Mouse (Mus musculus) cerebellum, postnatal 25 days (tissue): ENCODE data around the gene Tm9sf3.
"Not testable (repeated sequence)": the region's sequence is repeated elsewhere in the genome, so short reads cannot be mapped to it uniquely, and the experiment has no call there.

Source experiments
- DNase-seq, 2 experiments: peaks; one replicate each; pipeline ENCODE4 v3.0.0; 2021; ENCODE audit warnings: mixed read lengths in 2 of 2

Tm9sf3 gene

DNA sequence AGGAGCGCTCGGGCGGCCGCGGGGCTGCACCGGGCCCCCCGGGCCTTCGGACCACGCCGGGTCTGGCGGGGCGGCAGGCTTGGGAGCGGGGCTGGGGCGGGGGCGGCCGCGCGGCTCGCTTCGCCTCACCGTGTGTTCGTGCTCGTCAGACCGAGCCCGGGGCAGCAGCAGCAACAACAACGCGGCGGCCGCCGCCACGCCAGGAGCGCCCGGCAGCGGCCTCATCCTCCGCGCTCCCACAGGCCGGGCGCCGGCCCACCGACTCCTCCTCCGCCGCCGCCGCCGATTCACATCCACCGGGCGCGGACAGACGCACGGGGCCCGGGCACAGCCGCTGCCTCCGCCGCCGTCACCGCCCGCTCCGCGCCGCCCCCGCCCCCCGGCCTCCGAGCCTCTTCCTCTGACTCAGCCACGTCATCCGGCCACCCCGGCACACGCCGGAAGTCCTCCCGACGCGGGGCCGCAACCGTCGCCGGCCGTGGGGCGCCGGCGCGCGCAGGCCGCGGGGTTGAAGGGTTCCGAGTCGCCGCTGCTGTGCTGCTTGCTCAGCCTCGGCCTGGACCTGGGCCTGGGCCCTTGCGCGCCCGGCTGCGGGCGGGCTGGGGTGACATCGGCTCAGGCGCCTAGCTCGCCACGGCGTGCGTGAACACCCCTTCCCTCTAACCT lies at the start of gene Tm9sf3:
Gene Tm9sf3, minus strand, starts transcription at position 368 of the 666 bp plus-strand sequence.
- DNase-seq = peak; percentile 93 to 96

DNA sequence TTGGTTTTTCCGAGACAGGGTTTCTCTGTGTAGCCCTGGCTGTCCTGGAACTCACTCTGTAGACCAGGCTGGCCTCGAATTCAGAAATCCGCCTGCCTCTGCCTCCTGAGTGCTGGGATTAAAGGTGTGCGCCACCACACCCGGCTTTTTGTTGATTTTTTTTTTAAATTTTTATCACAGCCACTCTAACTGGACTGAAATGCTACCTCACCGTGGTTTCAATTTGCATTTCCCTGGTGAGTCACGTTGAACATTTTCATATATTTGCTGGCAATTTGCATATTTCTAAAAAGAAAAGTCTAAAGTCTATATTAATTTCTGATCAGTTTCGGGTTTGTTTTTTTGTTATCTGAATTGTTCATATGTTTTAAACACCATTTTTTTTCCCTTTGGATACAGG lies 48.8 kb upstream of the Tm9sf3 start:
- DNase-seq = not testable (repeated sequence)

DNA sequence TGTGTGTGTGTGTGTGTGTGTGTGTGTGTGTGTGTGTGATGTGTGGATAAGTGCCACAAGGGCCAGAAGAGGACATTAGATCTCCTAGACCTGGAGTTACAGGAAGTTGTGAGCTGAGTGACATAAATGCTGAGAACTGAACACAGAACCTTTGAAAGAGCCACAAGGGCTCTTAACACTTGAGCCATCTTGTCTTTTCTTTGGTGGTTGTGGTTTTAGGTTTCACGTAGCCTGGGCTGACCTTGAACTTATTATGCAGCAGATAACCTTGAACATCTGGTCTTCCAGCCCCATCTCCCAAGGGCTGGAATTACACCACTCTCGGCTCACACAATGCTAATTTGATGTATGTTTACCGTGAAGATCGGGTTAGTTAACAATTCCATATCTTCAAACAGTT lies 48.2 kb upstream of the Tm9sf3 start:
- no peak for DNase-seq

DNA sequence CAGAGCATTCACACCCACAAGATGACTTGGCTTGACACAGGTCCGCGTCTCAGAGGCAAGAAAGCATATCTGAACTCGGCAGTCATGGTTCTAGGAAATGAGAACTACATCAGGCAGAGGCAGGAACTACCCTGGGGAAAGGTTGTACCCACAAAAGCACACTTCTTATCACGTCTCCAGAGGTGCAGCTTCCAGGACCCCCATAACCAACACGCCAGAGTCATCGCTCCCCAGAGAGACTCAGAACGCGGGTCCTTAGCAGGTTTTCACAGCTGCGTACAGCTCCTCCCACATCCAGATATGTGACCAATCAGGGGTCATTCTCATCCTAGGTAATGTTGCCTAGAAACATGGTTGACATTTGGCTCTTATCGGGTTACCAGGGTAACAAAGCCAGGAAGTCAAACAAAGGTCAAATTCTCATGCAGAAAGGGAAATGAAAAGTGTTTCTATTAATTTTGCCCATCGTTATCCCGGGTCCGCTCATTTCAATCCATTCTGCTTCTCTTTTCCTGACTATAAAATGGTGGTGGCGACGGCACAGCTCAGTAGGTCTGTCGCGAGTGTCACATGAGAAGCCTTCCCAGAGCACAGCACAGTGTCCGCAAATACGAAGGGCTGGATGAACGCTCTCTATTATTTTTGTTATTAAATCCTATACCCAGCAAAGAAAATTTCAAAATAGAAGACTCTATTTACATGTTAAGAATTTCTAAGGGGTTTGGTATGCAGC lies 47.3 kb upstream of the Tm9sf3 start:
- DNase-seq = no peak

DNA sequence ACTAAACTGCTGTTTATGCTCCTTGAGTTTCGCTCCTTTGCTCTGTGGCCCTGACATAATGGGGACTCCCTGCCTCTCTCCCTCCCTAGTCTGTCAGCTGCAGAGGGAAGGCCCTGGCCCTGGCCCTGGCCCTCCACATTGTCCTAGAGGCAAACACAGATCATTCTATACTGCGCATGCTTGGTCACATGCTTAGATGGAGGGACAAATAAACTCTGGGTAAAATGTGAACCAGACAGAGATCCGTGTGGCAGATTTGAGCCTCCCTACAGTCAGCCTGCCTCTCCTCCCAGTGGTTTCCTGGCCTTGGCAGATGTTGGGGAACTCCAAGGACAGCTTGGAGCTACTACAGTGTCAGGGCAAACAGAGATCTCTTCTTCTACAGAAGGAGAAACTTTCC lies 40.1 kb upstream of the Tm9sf3 start:
- DNase-seq = no peak

DNA sequence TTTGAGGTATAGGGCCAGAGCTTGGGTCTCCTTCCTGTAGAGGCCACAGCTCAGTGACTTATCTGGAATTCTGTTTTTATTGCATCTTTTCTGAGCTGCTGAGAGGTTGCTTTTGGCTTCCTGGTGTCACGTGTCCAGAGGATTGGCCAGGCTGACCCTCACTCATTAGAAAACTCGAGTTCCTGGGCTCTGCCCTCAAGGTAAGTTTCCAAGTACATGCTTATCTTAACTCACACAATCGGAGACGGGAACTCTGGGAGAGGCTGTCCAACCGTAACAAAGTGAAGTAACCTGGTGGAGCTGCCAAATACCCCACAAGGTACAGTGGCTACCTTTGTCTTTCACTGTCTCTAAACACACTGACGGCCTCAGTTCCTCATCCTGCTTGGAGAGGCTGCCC lies 39.6 kb upstream of the Tm9sf3 start:
- DNase-seq = no peak

DNA sequence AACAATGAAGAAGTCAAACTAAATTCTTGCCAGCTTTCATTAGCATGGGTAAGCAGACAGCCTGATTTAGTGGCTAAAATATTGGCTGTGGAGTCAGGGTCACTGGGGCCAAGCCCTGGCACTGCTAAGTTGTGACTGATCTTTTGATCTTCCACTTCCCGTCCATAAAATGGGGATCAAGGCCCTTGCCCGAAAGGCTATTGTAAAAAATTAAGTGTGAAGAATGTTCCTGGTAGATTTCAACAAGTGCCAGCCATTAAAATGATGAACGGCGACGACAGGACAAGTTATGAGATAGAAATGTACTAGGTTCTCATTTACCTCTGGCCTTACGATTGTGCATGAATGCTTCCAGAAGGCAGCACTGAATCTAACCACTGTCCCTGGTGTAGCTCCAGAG lies 38.1 kb upstream of the Tm9sf3 start:
- DNase-seq = no peak

DNA sequence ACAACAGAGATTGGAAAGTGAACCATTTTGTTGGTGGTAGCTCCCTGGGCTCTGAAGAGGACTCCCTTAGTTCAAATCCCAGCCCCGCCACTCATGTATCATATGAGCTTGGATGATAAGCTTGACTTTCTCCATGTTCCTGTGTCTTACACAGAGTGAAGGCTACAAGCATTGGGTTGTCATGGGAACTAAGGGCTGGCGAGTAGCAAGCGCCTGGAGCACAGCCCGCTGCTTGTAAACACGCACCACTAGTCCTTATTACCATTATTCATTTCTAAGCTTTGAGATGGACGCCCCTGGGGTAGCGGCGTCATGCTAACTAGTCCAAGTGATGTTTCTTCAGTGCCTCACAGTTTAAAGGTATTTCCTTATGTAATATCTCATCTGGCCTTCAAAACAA lies 35.6 kb upstream of the Tm9sf3 start:
- no peak for DNase-seq

DNA sequence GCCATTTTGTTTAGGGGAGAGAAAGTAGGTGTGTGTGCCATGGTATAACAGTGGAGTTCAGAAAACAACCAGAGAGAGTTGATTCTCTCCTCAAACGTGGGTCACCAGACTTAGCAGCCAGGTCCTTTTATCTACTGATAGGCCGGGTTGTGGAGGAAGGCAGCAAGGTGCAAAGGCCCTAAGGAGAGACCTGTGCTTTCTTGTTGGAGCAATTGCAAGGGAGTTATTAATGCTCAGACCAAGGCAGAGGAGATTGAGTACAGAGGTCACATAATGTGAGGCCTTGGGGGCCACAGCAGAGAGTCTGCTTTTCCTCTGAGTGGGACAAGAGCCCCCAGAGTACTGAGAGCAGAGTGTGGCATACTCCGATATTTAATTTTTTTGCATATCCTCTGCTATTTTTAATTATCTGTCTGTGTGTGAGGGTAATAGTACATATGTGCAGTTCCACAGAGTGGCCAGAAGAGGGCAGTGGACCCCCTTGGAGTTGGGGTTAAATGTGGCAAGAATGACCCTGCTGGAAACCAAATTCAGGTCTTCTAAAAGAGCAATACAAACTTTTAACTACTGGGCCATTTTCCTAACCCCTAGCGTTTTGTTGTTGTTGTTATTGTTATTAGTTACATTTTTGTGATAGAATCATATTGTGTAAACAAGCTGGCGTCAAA lies 27.3 kb upstream of the Tm9sf3 start:
- DNase-seq = no peak

DNA sequence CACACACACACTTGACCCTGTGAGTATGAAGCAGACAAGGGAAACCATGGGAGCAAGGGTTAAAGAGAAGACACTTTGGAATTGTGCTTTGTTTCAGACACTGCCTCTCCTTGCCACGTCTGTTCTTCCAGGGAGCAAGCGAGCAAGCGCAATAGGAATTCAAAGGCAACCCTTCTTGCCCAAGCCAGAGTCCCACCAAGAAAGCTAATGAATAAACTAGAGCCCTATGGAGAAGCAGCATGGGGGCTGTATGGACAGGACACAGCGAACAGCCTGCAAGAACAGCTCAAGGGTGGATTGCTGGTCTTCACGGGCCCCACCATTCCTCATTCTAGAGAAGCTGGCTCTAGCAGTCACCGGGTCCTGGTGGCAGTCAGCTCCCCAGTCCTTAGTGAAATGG lies 24.8 kb upstream of the Tm9sf3 start:
- DNase-seq = no peak

DNA sequence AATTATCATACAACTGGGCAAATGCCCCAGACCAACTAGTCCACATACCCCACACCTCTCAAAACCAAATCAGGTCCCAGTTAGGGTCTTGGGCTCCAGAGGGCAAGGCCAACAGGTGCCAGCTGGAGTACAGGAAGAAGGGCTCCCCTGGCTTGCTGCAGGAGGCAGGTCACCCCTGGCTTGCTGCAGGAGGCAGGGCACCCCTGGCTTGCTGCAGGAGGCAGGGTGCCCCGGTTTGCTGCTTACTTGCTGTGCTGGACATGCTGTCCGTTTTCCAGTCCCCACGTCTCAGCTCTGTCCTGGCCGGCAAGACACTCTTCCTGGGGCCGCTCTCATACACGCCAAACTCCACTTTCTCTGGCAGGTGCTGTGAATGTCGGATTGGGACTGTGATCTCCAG lies 23.4 kb upstream of the Tm9sf3 start:
- DNase-seq = no peak

DNA sequence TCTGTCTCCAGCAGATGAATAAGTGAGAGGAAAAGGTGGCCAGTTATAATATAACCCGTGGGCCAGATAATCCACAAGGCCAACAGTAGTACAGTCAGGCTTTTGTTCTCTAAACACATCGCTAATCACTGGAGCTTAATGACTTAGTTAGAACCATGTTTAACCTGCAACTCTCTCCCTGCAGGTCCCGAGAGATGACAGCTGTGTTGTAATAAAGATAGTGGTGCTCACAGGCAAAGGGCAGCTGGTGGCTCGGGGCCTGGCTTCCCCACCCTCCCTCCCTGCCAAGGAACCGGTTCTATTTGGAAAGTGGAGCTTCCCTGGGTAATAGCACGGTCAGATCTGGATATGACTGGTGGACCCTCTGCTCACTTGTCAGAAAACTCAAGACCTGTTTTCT lies 20.7 kb upstream of the Tm9sf3 start:
- no peak for DNase-seq

DNA sequence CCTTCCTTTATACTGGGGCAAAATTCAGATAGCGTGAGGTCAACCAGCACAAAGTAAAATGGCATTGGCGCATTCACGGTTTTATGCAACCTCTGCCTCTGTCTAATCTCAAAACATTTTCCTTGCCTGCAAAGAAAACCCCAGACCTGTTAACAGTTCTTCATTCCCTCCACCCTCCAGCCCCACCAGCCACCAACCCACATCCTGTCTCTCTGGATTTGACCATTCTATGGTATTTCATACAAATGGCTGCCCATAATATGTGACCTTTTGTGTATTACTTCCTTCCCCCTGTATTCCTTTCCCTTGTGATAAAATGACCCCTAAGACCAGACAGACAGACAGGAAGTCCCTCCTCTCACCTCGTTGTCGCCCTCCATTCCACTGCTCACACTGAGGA lies 18.9 kb upstream of the Tm9sf3 start:
- no peak for DNase-seq

DNA sequence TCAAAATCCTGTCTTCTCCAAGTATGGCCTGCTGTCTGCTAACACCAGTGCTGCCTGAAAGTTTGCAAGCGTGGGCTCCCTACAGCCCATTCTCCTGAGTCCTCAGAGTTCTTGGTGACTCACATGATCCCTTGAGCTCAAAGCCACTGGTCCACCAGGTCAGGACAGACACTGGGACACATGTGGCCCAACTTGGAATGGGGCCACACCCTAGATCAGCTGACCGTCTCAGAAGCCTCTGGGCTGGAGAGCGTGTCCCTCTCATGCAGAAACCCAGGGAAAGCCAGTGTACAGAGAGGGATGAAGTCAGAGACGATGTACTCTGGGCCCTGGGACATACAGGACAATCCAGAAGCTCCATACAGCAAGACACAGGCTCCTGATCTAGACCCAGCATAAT lies 18.4 kb upstream of the Tm9sf3 start:
- DNase-seq = no peak

DNA sequence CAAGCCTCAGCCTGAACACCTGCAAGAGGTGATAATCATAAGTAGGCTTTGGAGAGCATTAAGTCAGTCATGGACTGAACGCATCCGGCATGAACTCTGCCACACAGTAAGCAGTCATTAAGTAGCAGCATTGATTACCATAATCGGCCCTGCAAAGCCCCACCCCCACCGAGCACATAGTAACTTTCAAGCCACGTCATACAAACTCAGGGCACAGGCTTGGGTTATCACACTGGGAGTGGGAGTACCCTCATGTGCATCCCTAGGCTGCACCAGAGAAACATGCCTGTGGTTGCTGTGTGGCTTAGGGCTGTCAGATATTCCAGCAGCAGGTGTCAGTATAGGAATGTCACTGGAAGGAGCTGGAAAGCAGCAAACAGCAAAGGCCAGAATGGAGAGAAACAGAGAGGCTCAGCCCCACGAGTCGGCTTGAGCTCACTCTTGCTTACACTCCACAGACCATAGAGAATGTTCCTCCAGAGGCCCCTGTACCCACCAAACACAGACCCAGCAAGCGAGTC lies 16.0 kb upstream of the Tm9sf3 start:
- DNase-seq = no peak

DNA sequence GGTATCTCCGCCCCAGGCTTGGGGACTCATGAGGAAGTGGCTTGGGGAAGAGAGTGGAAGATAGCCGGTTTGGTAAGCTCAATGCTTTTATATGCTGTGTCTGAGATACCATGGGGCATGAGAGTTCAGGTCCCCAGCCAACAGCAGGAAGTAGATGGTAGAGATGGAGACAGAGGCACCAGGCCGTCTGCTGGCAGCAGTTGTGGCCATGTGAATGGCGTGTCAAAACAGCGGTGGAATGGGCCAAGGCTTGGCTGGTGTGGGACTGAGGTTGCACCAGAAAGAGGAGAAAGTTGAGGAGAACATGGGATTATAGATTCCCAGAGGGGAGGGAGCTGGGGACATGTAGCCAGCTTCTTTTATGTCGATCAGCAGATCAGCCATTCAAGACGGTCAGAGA lies 14.8 kb upstream of the Tm9sf3 start:
- no peak for DNase-seq

DNA sequence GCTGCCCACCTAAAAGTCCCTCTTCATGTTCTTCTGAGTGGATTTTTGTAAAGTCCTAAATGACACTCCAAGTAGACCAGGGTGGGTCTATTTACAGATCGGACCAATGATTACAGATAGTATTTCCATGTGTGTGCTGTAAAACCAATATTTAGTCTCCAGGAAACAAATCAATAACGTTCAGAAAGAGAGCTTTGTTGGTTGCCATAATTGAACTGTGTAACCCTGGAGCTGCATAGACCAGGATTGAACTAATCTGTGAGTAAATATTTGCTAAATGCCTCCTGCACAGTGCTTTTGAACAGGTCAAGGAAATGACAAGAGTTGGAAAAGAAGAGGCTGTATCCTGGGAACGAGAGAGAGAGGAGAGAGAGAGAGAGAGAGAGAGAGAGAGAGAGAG lies 11.8 kb upstream of the Tm9sf3 start:
- DNase-seq = no peak

DNA sequence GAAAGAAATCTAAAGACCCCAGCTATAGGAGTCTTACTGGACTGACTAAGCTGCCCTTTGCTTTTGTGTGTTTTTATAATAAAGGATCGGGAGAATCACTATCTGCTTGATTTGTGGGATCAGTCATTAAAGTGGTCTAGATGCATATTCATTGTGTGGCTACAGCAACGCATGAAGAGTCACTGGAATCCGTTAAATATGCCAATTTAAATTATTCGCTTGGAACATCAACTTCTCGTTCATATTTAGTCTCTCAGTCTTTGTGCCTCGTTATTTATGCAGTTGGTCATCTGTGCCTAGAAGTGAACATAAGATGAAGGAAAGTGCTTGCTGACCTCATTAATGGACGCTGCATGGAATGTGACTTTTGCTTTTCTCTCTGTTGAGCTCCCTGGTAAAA lies 7.1 kb upstream of the Tm9sf3 start:
- no peak for DNase-seq

DNA sequence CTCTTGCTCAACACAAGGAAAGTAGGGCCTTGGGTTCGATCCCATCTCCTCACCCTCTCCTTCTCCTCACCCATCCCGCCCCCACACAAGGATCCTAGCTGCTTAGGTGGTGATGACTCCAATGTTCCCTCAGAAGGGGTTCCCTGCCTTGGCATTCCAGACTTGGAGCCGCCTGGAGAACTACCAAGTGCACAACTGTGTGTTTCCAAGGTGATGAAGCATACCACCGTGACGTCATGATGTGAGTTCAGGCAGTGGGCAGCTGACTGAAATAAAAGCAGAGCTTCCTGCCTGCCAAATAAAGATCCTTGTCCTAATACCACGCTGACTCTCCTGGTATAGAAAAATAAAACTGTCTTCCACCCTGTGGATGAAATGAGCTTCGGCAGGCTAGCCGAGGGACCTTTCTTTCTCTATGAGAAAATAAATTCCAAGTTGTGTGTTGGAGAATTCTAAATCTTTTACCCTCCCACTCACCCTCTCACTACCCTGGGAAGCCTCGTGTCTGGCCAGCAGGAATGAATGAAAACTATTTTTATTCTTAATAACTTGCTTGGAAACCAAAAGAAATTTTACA lies 6.4 kb upstream of the Tm9sf3 start:
- no peak for DNase-seq

DNA sequence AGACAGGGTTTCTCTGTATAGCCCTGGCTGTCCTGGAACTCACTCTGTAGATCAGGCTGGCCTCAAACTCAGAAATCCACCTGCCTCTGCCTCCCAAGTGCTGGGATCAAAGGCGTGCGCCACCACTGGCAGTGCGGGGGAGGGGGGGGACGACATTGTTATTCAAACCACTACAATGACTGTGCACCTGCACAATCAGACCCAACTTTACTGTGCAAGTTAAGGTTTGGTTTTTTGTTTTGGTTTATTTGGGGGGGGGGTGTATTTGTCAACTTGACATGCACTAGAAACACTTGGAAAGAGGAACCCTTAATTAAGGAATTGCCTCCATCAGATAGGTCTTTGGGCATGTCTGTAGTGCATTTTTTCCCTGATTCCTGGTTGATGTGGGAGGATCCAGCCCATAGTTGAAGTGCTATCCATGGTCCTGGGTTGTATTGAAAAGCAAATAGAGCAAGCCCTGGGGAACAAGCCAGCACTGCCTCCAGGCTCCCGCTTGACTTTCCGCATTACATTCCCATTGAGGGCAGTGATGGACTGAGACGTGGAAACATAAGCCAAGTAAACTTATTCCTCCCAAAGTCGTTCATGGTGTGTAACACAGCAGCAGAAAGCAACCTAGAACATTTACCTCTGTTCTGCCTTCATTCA lies 2.6 kb upstream of the Tm9sf3 start:
- DNase-seq = no peak

DNA sequence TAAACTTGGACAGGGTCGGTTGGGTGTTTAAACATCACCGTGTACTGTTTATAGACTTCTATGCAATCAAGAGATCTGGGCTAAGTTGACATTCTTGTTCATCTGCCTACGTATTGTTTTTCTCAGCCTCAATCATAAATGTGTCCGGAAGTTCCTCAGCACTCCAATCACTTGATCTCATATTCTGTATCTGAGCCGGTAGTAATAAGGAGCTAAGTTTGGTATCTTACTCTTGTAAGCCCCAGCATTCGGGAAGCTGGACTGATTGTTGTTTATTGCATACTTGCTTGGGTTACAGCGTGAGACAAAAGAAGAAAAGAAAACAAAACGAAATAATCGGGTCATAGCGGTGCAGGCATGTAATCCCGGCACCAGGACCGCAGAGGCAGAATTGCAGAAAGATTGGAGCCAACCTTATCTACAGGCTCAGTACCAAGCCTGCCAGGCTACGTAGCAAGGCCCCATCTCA lies 568 bp upstream of the Tm9sf3 start:
- peak; percentile 13 to 23 for DNase-seq

DNA sequence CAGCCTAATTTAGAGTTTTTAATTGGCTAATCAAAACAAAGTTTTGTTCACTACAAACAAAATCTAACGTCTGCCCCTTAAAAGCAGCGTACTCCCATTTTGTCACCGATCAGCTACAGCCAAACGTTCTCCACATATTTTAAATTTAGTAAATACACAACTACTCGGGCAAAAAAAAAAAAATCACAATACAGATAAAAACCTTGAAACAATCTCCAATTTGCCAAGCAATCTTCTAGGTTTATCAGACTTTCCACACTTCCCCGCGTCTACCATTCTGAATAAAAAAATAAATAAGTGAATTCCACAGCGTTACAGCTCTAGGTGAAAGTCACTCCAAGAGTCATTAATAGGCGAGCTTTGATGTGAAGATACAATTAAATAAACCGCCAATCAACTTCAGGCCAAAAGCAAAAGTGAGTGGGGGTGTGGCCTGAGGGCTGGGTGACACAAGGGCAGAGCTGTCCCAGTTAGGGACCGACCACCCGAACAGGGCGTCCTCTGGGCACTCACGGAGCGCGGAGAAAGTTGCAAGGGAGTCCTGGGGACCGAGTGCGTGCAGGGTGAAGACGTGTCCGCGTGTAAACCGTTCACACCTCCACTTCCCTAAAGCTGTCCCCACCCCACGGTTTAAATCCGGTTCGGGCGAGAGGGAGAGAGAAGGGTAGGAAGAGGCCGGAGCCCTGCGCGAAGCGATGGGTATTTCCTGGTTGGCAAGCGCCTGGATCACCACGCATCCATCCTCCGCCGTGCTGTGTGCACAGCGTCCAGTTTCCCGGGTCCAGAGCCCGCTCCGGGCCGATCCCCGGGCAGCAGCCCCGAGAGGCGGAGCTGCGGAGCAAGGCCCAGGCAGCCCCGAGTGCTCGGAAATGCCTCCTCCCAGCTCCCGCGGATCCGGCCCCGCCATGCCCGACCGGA lies 826 bp downstream of the Tm9sf3 start:
- peak; percentile 78 to 80 for DNase-seq
